Mouse (Mus musculus) limb, embryonic 11.5 days (tissue): ENCODE measurements around the gene Zdhhc11. TPM values are rescaled to one million over a fixed set of nuclear protein-coding genes. Genes with fewer than 3 reads are reported as not detected.

Experiments
- ATAC-seq: fragments of 200-750 bp; cut with Nextera tagmentation; 2 replicates; pipeline ENCODE4 v1.8.0; 2017; ENCODE audit warnings: low read depth; ENCODE audit not compliant: insufficient number of reproducible peaks, low FRiP score, low TSS enrichment
- DNase-seq: peaks from one replicate; pipeline ENCODE4 v3.0.0-alpha.2; 2015; ENCODE audit warnings: low spot score
- H3K27ac ChIP-seq: fragments of 300-500 bp; sonication (generic); replicated peaks from 2 replicates; pipeline ENCODE4 v1.5.1; 2014; ENCODE audit warnings: low read depth, mild to moderate bottlenecking, low read length
- H3K27me3 ChIP-seq: fragments of 300-500 bp; sonication (generic); 2 replicates; pipeline ENCODE4 v1.6.1; 2014; ENCODE audit warnings: mild to moderate bottlenecking, low read length, mixed read lengths; ENCODE audit not compliant: control insufficient read depth, insufficient read depth
- H3K36me3 ChIP-seq: fragments of 300-500 bp; sonication (generic); 2 replicates; pipeline ENCODE4 v1.6.1; 2014; ENCODE audit warnings: mild to moderate bottlenecking, low read length, moderate library complexity, mixed read lengths; ENCODE audit not compliant: control insufficient read depth, insufficient read depth
- H3K4me1 ChIP-seq: fragments of 300-500 bp; sonication (generic); 2 replicates; pipeline ENCODE4 v1.6.1; 2014; ENCODE audit warnings: low read length, mixed read lengths; ENCODE audit not compliant: control insufficient read depth, insufficient read depth
- H3K4me2 ChIP-seq: fragments of 300-500 bp; sonication (generic); 2 replicates; pipeline ENCODE4 v1.6.1; 2014; ENCODE audit warnings: low read depth, mild to moderate bottlenecking, moderate library complexity; ENCODE audit not compliant: severe bottlenecking
- H3K4me3 ChIP-seq: fragments of 300-500 bp; sonication (generic); 2 replicates; pipeline ENCODE4 v1.5.1; 2014; ENCODE audit warnings: low read depth, low read length
- H3K9ac ChIP-seq: fragments of 300-500 bp; sonication (generic); 2 replicates; pipeline ENCODE4 v1.6.1; 2014; ENCODE audit warnings: mild to moderate bottlenecking, low read length
- H3K9me3 ChIP-seq: fragments of 300-500 bp; sonication (generic); 2 replicates; pipeline ENCODE4 v1.6.1; 2016; ENCODE audit warnings: low read length; ENCODE audit not compliant: control insufficient read depth
- WGBS: fragments of 180-500 bp; shearing (Covaris S2); extraction: QIAGEN DNeasy Blood & Tissue Kit; methylation state at CpG from one replicate; pipeline ENCODE4 v1.1.7; 2014; 5-methylcytosine and 5-hydroxymethylcytosine counted together
- polyA plus RNA-seq: library from polyadenylated mRNA; unstranded; fragments of >200 nt; fragmentation: Nextera tagmentation; extraction: Ambion mirVana; gene quantifications from 2 replicates; pipeline ENCODE4 v1.2.1, GENCODE M21; 2014

The Zdhhc11 gene
- not detected in 2 replicates for polyA plus RNA-seq

DNA sequence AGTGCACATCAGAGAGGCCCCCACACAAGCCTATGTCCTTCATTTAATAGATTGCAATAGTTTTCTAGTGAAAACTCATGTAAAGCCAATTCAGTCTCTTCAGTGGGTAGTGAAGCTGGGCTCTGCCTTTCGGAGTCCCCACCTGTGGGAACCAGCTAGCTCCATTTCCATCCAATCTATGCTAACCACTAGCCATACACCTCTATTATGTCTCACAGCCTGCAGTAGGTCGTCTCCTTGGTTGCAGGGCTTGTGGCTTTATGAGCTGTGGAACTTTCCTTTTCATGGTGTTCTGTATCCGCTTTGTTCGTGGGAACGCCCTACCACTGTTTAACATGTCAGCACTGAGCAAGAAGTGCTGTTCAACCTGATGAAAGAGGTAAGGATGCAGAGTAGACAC lies at the start of gene Zdhhc11:
Zdhhc11 (plus strand) TSS at position 301 of the 400 bp plus-strand sequence.
- whole genome bisulfite sequencing: 91% methylated on average over 5 of the region's 5 CpGs
- ATAC-seq: no peak

DNA sequence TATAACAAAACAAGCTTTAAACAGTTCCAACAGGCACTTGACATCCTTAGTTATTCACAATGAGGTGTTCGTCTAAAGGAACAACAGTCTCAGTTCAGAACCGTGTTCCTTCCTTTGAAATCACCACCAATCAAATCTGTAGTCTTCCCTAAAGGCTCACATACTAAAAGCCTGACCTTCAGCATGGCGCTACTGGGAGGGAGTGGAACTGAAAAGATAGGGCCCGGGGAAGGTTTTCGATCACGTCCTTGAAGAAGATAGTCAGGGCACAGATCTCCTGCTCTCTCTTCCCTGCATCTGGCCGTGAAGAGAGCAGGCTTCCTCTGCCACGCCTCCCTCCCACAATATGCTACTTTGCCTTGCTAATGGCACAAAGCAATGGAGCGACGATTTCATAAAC lies 31.4 kb upstream of the Zdhhc11 start:
- H3K9me3 ChIP-seq: no peaks in the 10 kb centered on the region
- WGBS: 94% methylated on average over 10 of the region's 10 CpGs

More for the DNA sequence above, at the start of gene Zdhhc11:
- Histone ChIP-seq H3K9me3 (no peaks in the 10 kb centered on the region), H3K4me3 (no peak within 1 kb of the TSS), H3K9ac (no peak within 1 kb of the TSS), H3K4me2 (no peak within 1 kb of the TSS), H3K27me3 (no peaks in the 10 kb centered on the region), H3K4me1 (no peaks in the 10 kb centered on the region), H3K27ac (no peak within 1 kb of the TSS), H3K36me3 (peaks cover 3% of the 10 kb centered on the region; the same call in 1 of the 2 replicates)
- no peak for DNase-seq

DNA sequence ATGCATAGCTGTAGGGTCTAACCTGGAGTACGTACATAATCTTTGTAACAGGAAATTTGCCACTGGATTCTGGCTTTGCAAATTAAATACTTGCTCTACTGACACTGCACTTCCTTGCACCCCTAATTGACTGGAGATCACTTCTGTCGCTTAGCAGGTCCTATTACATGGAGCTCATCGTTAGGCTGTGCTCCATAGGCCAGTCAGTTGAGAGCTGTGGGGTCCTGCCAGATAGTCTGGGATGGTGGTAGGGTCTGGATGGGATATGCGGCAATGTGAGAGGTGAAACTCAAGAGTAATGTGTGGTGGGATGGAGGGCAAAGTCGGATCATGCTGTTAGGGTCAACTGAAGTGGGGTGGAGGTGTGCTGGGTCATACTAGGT lies 26.7 kb upstream of the Zdhhc11 start:
- peak; percentile 18 for ATAC-seq
- H3K4me3 ChIP-seq: peak overlapping the region; percentile 82
- H3K4me1 ChIP-seq: peaks cover 8% of the 10 kb centered on the region; the same call in 1 of the 2 replicates
- peak overlapping the region; percentile 82 for H3K9ac ChIP-seq
- no peak overlapping the region; the same call in 1 of the 2 replicates for H3K27ac ChIP-seq
- peak overlapping the region; percentile 54 for H3K4me2 ChIP-seq
- peak; percentile 43 for DNase-seq
- 13% methylated on average over 5 of the region's 5 CpGs for WGBS
- no peaks in the 10 kb centered on the region for H3K27me3 ChIP-seq
- H3K9me3 ChIP-seq: no peaks in the 10 kb centered on the region
- peaks cover 6% of the 10 kb centered on the region; the same call in 1 of the 2 replicates for H3K36me3 ChIP-seq

More for the DNA sequence above, 31.4 kb upstream of the Zdhhc11 start:
- Histone ChIP-seq H3K27me3 (no peaks in the 10 kb centered on the region), H3K9ac (no peak overlapping the region), H3K4me3 (no peak overlapping the region), H3K4me2 (no peak overlapping the region), H3K36me3 (peaks cover 8% of the 10 kb centered on the region), H3K27ac (no peak overlapping the region), H3K4me1 (0 out of 2 replicates have a peak, but pooled peaks cover 2% of the 10 kb centered on the region)
- DNase-seq (no peak), ATAC-seq (no peak)

GRCm38 (mm10) chr13:73937321-73938176 lies 26.1 kb upstream of the Zdhhc11 start, which contains the start of the genes Trip13 and Brd9:
TSS of gene Trip13 (minus strand) at chr13:73937784.
TSS of gene Brd9 (plus strand) at chr13:73937811.
- H3K4me3 ChIP-seq: peak within 1 kb of the TSS; percentile 82
- H3K4me1 ChIP-seq: peaks cover 8% of the 10 kb centered on the region; the same call in 1 of the 2 replicates
- no peaks in the 10 kb centered on the region for H3K27me3 ChIP-seq
- WGBS: under 1% methylated on average over 79 of the region's 82 CpGs
- DNase-seq (peak; percentile 96), ATAC-seq (peak; percentile 97)
- peak within 1 kb of the TSS; percentile 82 for H3K9ac ChIP-seq
- H3K9me3 ChIP-seq: no peaks in the 10 kb centered on the region
- peak within 1 kb of the TSS; percentile 60 for H3K4me2 ChIP-seq
- H3K27ac ChIP-seq: peak within 1 kb of the TSS; percentile 36; the same call in 1 of the 2 replicates
- peaks cover 12% of the 10 kb centered on the region; the same call in 1 of the 2 replicates for H3K36me3 ChIP-seq

GRCm38 (mm10) chr13:73938177-73938560 lies 25.5 kb upstream of the Zdhhc11 start:
- 50% methylated on average over 13 of the region's 13 CpGs for WGBS
- peaks cover 12% of the 10 kb centered on the region; the same call in 1 of the 2 replicates for H3K36me3 ChIP-seq
- H3K9me3 ChIP-seq: no peaks in the 10 kb centered on the region
- peak overlapping the region; percentile 82 for H3K9ac ChIP-seq
- ATAC-seq (no peak), DNase-seq (no peak)
- H3K4me3 ChIP-seq: peak overlapping the region; percentile 82
- H3K27me3 ChIP-seq: no peaks in the 10 kb centered on the region
- peaks cover 8% of the 10 kb centered on the region; the same call in 1 of the 2 replicates for H3K4me1 ChIP-seq
- H3K27ac ChIP-seq: no peak overlapping the region
- H3K4me2 ChIP-seq: peak overlapping the region; percentile 60

- ATAC-seq (no peak), DNase-seq (no peak)
- H3K27ac ChIP-seq: no peak overlapping the region
- H3K36me3 ChIP-seq: peaks cover 16% of the 10 kb centered on the region; the same call in 1 of the 2 replicates
- H3K9me3 ChIP-seq: no peaks in the 10 kb centered on the region
- H3K4me1 ChIP-seq: peaks cover 8% of the 10 kb centered on the region; the same call in 1 of the 2 replicates
- no peak overlapping the region for H3K4me3 ChIP-seq
- H3K9ac ChIP-seq: no peak overlapping the region
- WGBS: 91% methylated on average over 5 of the region's 5 CpGs
- H3K27me3 ChIP-seq: no peaks in the 10 kb centered on the region
- H3K4me2 ChIP-seq: no peak overlapping the region
These were observed 24.6 kb upstream of the Zdhhc11 start for GRCm38 (mm10) chr13:73939101-73939500.

DNA sequence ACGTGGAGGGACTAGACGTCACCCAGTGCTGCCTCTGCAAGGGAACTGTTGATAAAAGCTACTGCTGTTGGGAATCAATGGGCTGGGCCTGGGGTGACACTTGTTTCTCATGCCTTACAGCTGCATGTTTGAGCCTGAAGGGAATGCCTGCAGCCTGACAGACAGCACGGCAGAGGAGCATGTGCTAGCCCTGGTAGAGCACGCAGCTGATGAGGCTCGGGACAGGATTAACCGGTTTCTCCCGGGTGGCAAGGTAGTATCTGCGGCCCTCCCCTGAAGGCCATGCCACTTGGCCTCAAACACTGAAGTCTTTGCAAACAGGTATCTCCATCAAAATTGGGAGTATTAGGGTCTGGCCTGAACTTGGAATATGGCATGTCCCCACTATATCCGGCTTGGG lies 19.0 kb upstream of the Zdhhc11 start:
- H3K9ac ChIP-seq: no peak overlapping the region
- H3K9me3 ChIP-seq: no peaks in the 10 kb centered on the region
- no peak overlapping the region for H3K27ac ChIP-seq
- no peak for DNase-seq
- H3K4me3 ChIP-seq: no peak overlapping the region
- H3K27me3 ChIP-seq: no peaks in the 10 kb centered on the region
- no peak overlapping the region for H3K4me2 ChIP-seq
- no peaks in the 10 kb centered on the region for H3K4me1 ChIP-seq
- peaks cover 23% of the 10 kb centered on the region; the same call in 1 of the 2 replicates for H3K36me3 ChIP-seq
- WGBS: 94% methylated on average over 9 of the region's 9 CpGs
- no peak for ATAC-seq

GRCm38 (mm10) chr13:73953551-73954130 lies 10.0 kb upstream of the Zdhhc11 start:
- Histone ChIP-seq H3K27me3 (no peaks in the 10 kb centered on the region), H3K27ac (no peak overlapping the region), H3K4me2 (no peak overlapping the region), H3K9ac (no peak overlapping the region), H3K4me3 (no peak overlapping the region), H3K4me1 (no peaks in the 10 kb centered on the region), H3K9me3 (no peaks in the 10 kb centered on the region), H3K36me3 (peaks cover 19% of the 10 kb centered on the region)
- 85% methylated on average over 1 of the region's 1 CpGs for WGBS
- no peak for DNase-seq
- no peak for ATAC-seq
